Mouse (Mus musculus) hindbrain, embryonic 15.5 days (tissue): Measurements from ENCODE around the gene Stil. TPM values are rescaled to one million over a fixed set of nuclear protein-coding genes. Genes with fewer than 3 reads are reported as not detected.
"Not testable (repeated sequence)": the region's sequence is repeated elsewhere in the genome, so short reads cannot be mapped to it uniquely, and the experiment has no call there.

Source experiments
- ATAC-seq: fragments of 200-750 bp; cut with Nextera tagmentation; 2 replicates; pipeline ENCODE4 v1.8.0; 2017; ENCODE audit warnings: low read depth, moderate number of reproducible peaks, moderate TSS enrichment; ENCODE audit not compliant: low FRiP score
- H3K27ac ChIP-seq: fragments of 300-500 bp; sonication (generic); replicated peaks from 2 replicates; pipeline ENCODE4 v1.5.1; 2015; ENCODE audit warnings: mild to moderate bottlenecking, inconsistent platforms
- H3K27me3 ChIP-seq: fragments of 300-500 bp; sonication (generic); 2 replicates; pipeline ENCODE4 v1.6.1; 2015; ENCODE audit warnings: control low read depth, inconsistent platforms
- H3K36me3 ChIP-seq: fragments of 300-500 bp; sonication (generic); 2 replicates; pipeline ENCODE4 v1.6.1; 2015; ENCODE audit warnings: control low read depth, inconsistent platforms
- H3K4me1 ChIP-seq: fragments of 300-500 bp; sonication (generic); replicated peaks from 2 replicates; pipeline ENCODE4 v1.6.1; 2015; ENCODE audit warnings: control low read depth, inconsistent platforms
- H3K4me2 ChIP-seq: fragments of 300-500 bp; sonication (generic); 2 replicates; pipeline ENCODE4 v1.6.1; 2015; ENCODE audit warnings: moderate library complexity, mild to moderate bottlenecking, inconsistent platforms
- H3K4me3 ChIP-seq: fragments of 300-500 bp; sonication (generic); 2 replicates; pipeline ENCODE4 v1.5.1; 2015; ENCODE audit warnings: mild to moderate bottlenecking, inconsistent platforms
- H3K9ac ChIP-seq: fragments of 300-500 bp; sonication (generic); 2 replicates; pipeline ENCODE4 v1.6.1; 2015; ENCODE audit warnings: inconsistent platforms
- H3K9me3 ChIP-seq: fragments of 300-500 bp; sonication (generic); 2 replicates; pipeline ENCODE4 v1.6.1; 2016; ENCODE audit warnings: control low read depth, inconsistent platforms
- WGBS: fragments of 180-500 bp; shearing (Covaris S2); methylation state at CpG from one replicate; pipeline ENCODE4 v1.1.7; 2015; 5-methylcytosine and 5-hydroxymethylcytosine counted together
- polyA plus RNA-seq: library from polyadenylated mRNA; unstranded; fragments of >200 nt; fragmentation: Nextera tagmentation; extraction: Ambion mirVana; gene quantifications from 2 replicates; pipeline ENCODE4 v1.2.1, GENCODE M21; 2015

The Stil gene
- polyA plus RNA-seq, result 2.6 and 2.8 TPM in 2 replicates

DNA sequence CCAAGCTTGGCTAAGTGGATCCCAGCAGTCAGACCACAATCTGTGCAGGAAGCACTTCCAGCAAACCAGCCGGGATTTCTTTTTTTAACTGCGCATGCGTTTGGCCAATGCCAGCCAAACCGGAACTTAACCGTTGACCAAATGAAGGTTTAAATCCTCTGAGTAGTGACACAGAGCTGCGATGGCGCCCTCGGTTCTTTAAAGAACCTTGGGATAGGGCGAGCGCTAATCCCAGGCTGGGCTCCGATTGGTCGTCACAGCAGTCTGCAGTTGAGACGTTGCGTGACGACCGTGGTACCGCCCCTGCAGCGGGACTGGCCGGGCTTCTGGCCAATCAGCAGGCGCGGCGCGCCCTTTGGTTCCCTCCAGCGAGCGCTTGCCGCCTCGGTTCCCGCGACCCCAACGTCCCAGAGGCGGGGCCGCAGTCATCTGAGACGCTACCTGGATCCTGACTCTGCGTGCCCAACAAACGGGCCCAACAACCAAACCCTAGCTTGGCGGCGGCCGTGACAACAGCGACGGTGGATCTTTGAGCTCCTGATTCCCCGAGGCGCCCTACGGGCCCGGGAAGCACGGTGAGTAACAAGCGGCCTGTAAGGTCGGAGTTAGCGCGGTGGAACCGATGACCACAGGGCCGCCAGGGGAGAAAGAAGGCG is at the start of gene Stil:
Gene Stil (plus strand): TSS at position 387 of the 656 bp plus-strand sequence.
- peaks cover 16% of the 10 kb centered on the region for H3K4me1 ChIP-seq
- under 1% methylated on average over 52 of the region's 52 CpGs for WGBS
- peak within 1 kb of the TSS; percentile 93 for H3K27ac ChIP-seq
- peak; percentile 100 for ATAC-seq
- peak within 1 kb of the TSS; percentile 56 for H3K4me3 ChIP-seq
- peak within 1 kb of the TSS; percentile 71 for H3K4me2 ChIP-seq
- H3K36me3 ChIP-seq, result no peaks in the 10 kb centered on the region
- H3K9me3 ChIP-seq, result no peaks in the 10 kb centered on the region
- H3K9ac ChIP-seq, result peak within 1 kb of the TSS; percentile 67
- no peaks in the 10 kb centered on the region for H3K27me3 ChIP-seq

DNA sequence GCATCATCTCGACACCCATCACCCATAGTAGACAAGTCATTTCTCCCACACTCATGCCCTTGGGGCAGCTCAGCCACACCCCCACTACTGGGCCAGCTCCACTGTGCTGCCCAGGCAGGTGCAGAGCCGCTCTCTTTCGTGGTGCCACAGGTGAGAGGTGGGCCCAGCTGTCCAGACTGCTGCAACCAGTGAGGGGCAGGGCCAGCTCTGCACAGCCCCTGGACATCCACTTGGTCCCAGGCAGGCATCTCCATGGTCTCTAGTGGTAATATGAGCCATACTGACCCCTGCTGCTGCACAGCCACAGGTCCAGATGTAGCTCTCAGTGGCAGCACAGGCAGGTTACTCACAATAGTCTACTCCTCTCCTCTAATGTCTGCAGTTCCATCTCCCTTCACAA is 46.8 kb upstream of the Stil start:
- 90% methylated on average over 3 of the region's 3 CpGs for WGBS
- H3K27me3 ChIP-seq, result peaks cover 3% of the 10 kb centered on the region; the same call in 1 of the 2 replicates
- H3K4me1 ChIP-seq, result no peaks in the 10 kb centered on the region
- no peak overlapping the region for H3K4me3 ChIP-seq
- no peak overlapping the region for H3K4me2 ChIP-seq
- no peak overlapping the region for H3K9ac ChIP-seq
- H3K27ac ChIP-seq, result no peak overlapping the region
- no peaks in the 10 kb centered on the region for H3K9me3 ChIP-seq
- H3K36me3 ChIP-seq, result no peaks in the 10 kb centered on the region
- ATAC-seq, result peak; percentile 62

DNA sequence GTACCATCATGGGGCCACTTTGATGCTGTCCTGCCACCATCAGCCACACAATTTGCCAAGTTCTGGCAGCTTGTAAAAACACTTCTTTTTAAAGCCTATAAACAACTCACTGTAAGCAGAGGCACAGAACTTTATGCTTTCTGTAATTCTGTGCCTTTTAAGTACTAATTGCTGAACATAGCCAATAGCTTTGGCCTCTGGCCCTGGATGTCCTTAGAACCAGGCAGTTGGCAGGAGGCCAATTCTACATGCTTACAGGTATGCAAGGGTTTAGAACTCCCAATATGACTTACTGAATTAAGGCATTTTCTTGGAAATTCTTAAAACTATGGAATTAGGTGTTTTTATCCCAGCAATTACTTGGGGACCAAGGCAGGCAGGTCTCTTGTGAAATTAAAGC is 42.6 kb upstream of the Stil start:
- H3K27ac ChIP-seq, result no peak overlapping the region
- H3K36me3 ChIP-seq, result peaks cover 15% of the 10 kb centered on the region
- H3K9ac ChIP-seq, result no peak overlapping the region
- no peaks in the 10 kb centered on the region for H3K27me3 ChIP-seq
- H3K9me3 ChIP-seq, result no peaks in the 10 kb centered on the region
- H3K4me1 ChIP-seq, result no peaks in the 10 kb centered on the region
- H3K4me2 ChIP-seq, result no peak overlapping the region
- no peak overlapping the region for H3K4me3 ChIP-seq
- ATAC-seq, result no peak

DNA sequence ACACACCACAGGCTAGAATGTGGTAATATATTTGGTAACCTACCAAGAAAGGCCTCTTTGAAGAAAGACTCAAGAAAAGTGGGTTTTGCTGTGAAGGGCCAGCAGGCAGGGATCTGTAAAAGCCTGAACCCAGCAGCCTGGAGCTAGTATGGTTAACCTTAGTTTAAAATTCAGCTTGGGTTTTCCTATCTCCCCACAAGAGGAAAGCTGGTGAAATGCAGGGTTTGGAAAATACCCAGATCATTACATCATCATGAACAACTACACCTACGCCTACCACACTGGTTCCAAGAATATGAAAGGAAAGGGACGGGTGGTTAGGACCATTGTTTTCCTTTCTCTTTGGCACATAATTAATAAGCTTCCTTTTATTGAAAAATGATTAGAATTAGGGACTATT is 41.7 kb upstream of the Stil start:
- Histone ChIP-seq H3K4me2 (no peak overlapping the region), H3K36me3 (peaks cover 23% of the 10 kb centered on the region), H3K4me3 (no peak overlapping the region), H3K27ac (no peak overlapping the region), H3K4me1 (no peaks in the 10 kb centered on the region), H3K9ac (no peak overlapping the region), H3K9me3 (no peaks in the 10 kb centered on the region), H3K27me3 (no peaks in the 10 kb centered on the region)
- WGBS, result 89% methylated on average over 2 of the region's 2 CpGs
- ATAC-seq, result no peak

DNA sequence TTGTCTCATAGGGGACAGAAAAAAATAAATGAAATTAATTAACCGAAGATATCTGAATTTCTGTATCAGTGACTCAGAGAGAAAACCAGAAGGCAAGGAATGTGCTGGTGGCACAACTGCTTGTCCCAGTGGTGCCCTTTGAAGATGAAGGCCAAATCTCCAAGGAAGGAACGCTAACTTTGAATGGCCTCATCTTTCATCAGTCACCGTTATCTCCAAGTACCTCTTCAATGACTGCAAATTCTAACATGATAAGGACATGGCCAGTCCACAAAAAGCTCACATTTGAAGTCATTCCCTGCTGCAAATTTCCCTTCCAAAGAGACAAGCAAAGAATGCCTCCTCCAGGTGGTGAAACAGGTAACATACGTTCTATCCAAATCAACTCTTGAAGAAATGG is 41.2 kb upstream of the Stil start:
- no peak overlapping the region for H3K27ac ChIP-seq
- H3K9ac ChIP-seq, result no peak overlapping the region
- no peaks in the 10 kb centered on the region for H3K4me1 ChIP-seq
- no peaks in the 10 kb centered on the region for H3K27me3 ChIP-seq
- peaks cover 23% of the 10 kb centered on the region for H3K36me3 ChIP-seq
- ATAC-seq, result no peak
- no peak overlapping the region for H3K4me2 ChIP-seq
- H3K9me3 ChIP-seq, result no peaks in the 10 kb centered on the region
- 96% methylated on average over 4 of the region's 4 CpGs for WGBS
- H3K4me3 ChIP-seq, result no peak overlapping the region

DNA sequence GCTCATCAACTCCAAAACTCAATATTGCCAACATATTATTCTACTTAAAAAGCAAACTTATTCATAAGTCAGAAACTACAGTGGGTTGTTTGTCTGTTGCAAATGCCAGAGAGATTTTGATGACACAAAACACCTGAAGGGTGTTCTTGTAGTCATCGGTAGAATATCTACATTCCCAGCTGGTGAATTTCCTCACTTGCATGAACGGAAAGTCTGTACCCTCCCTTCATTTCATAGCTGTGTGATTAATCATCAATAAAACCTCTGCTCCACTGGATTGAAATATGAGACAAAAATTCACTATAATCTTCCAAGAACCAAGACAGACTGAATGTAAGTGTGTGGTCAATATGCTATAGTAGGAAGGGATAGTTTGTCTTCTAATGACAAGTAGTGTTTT is 40.4 kb upstream of the Stil start:
- no peak overlapping the region for H3K27ac ChIP-seq
- H3K4me2 ChIP-seq, result no peak overlapping the region
- no peak overlapping the region for H3K4me3 ChIP-seq
- peaks cover 29% of the 10 kb centered on the region for H3K36me3 ChIP-seq
- H3K9ac ChIP-seq, result no peak overlapping the region
- 93% methylated on average over 2 of the region's 2 CpGs for WGBS
- H3K4me1 ChIP-seq, result no peaks in the 10 kb centered on the region
- ATAC-seq, result no peak
- H3K9me3 ChIP-seq, result no peaks in the 10 kb centered on the region
- no peaks in the 10 kb centered on the region for H3K27me3 ChIP-seq

DNA sequence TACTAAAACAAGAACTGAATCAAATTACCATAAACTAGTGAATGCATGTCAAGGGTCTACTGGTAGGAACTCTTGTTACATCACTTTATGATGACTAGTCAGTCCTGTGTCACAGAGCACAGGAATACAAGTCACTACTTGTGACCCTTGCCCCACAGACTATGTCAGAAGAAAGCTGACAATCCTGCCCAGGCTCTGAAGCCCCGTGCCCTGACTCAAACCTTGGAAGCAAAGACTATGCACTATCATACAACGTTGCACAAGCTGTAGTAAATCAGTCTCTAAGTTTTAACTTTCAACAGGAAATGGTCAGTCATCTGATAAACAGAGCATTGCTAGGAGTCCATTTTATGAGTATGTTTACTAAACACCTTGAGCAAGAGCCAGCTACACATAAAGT is 39.1 kb upstream of the Stil start:
- WGBS, result 94% methylated on average over 2 of the region's 2 CpGs
- H3K9me3 ChIP-seq, ATAC-seq, H3K4me3 ChIP-seq, H3K27me3 ChIP-seq, H3K4me1 ChIP-seq, H3K4me2 ChIP-seq, H3K9ac ChIP-seq, H3K27ac ChIP-seq: not testable (repeated sequence)
- peaks cover 40% of the 10 kb centered on the region for H3K36me3 ChIP-seq

DNA sequence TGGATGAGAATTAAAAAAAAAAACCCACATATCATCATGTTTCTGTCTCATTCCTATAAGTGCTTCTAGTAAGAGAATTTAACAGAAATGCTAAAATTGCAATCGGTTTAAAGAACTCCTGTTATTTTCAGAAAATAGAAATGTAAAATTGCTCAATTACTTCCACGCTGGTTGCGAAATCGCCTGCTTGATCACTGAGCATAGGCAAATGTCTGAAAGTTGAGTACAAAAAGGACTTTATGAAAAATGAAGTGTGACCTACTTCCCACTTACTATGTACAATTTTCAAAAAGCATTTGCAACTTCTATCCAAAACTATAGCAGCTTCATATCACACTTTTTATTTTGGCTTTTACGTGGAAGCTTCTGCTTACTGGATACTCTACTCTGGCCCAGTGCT is 29.2 kb upstream of the Stil start:
- Histone ChIP-seq H3K27me3 (no peaks in the 10 kb centered on the region), H3K9ac (no peak overlapping the region), H3K9me3 (no peaks in the 10 kb centered on the region), H3K27ac (no peak overlapping the region), H3K4me1 (no peaks in the 10 kb centered on the region), H3K36me3 (peaks cover 26% of the 10 kb centered on the region), H3K4me3 (no peak overlapping the region), H3K4me2 (no peak overlapping the region)
- 96% methylated on average over 5 of the region's 5 CpGs for WGBS
- ATAC-seq, result no peak

DNA sequence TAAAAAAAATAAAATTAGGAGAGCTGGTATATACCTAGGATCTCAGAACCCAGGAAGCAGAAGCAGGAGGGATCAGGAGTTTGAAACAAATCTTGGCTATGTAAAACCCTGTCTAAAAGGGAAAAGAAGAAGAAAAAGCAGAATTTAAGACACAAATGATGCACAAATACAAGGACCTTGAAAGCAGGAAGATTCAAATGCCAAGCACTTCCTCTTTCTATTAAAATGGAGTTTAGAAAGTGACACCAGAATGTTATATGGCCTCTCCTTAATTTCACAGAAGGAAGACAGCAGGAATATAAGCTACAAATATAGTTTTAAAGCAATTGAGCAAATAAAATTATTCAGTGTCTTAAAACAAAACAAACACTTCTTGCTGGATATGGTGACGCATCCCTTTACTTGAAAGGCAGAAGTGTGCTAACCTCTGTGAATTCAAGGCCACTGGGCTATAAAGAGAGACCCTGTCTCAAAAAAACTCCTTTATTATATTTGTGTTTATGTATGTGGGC is 26.7 kb upstream of the Stil start:
- H3K27me3 ChIP-seq, result no peaks in the 10 kb centered on the region
- H3K4me3 ChIP-seq, result no peak overlapping the region
- H3K4me1 ChIP-seq, result no peaks in the 10 kb centered on the region
- WGBS, result 94% methylated on average over 1 of the region's 1 CpGs
- no peak overlapping the region for H3K9ac ChIP-seq
- no peak overlapping the region for H3K4me2 ChIP-seq
- peaks cover 8% of the 10 kb centered on the region for H3K36me3 ChIP-seq
- H3K27ac ChIP-seq, result no peak overlapping the region
- ATAC-seq, result no peak
- H3K9me3 ChIP-seq, result no peaks in the 10 kb centered on the region

DNA sequence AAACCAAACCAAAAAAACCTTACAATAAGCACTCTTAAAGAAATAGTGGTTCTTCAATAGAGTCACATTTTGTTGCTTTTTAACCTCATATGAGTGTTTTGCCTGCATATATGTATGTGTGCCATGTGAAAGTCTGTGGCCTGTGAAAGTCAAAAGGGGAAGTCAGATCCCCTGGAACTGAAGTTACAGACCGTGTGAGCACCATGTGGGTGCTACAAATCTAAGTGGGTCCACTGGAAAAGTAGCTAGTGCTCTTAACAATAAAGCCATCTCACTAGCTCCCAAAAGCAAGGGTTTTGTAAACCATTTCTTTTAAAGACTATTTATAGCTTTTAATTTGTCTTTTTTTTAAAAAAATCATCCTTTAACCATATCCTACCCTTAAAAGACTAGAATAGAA is 17.3 kb upstream of the Stil start:
- H3K9me3 ChIP-seq, result no peaks in the 10 kb centered on the region
- H3K4me1 ChIP-seq, result peaks cover 22% of the 10 kb centered on the region
- H3K36me3 ChIP-seq, result no peaks in the 10 kb centered on the region
- H3K27ac ChIP-seq, result no peak overlapping the region
- no peaks in the 10 kb centered on the region for H3K27me3 ChIP-seq
- ATAC-seq, result no peak
- H3K4me3 ChIP-seq, result no peak overlapping the region
- no peak overlapping the region for H3K4me2 ChIP-seq
- H3K9ac ChIP-seq, result no peak overlapping the region
- WGBS, result 92% methylated on average over 1 of the region's 1 CpGs

DNA sequence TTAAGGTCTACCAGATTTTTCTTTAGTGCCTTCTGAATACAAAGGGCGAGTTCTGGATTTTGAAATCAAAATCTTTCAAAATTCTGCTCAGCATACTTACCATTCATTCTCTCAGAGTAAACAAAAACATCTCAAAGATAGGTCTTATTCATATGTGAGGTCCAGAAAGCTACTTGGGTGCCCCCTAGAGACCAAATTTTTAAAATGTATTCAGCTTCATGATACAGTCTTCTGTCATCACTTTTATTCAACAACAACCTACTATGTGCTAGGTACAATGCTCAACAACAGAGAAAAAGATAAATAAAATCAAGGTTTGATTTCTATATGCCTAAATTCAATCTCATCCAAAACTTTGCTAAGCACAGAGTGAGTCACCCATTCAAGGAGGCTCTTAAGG is 16.9 kb upstream of the Stil start:
- Histone ChIP-seq H3K36me3 (no peaks in the 10 kb centered on the region), H3K4me2 (no peak overlapping the region), H3K27me3 (no peaks in the 10 kb centered on the region), H3K9me3 (no peaks in the 10 kb centered on the region), H3K4me1 (peaks cover 25% of the 10 kb centered on the region), H3K9ac (no peak overlapping the region), H3K27ac (no peak overlapping the region), H3K4me3 (no peak overlapping the region)
- 94% methylated on average over 1 of the region's 1 CpGs for WGBS
- ATAC-seq, result no peak

DNA sequence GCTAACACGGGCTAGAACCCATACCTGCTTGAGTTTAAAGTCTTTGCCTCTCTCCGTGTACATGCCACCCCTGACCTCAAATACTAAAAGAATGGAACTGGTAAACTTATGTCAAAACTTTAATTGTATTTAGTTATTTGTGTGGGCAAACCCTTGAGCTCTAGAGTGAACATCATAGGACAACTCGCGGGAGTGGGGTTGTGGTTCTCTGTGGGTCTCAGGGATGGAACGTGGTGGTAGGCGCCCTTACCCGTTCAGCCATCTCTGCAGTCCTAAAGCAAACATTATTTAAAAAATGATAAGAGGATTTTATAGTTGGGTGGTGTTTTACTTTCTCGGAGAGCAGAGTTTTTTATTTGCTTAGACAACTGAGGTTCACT is 13.8 kb upstream of the Stil start:
- peak overlapping the region; percentile 100 for H3K27ac ChIP-seq
- H3K36me3 ChIP-seq, result no peaks in the 10 kb centered on the region
- H3K9me3 ChIP-seq, result no peaks in the 10 kb centered on the region
- no peaks in the 10 kb centered on the region for H3K27me3 ChIP-seq
- 2% methylated on average over 8 of the region's 8 CpGs for WGBS
- H3K4me3 ChIP-seq, result peak overlapping the region; percentile 93
- peaks cover 25% of the 10 kb centered on the region for H3K4me1 ChIP-seq
- ATAC-seq, result peak; percentile 61
- H3K9ac ChIP-seq, result peak overlapping the region; percentile 99
- peak overlapping the region; percentile 76 for H3K4me2 ChIP-seq
